Mouse (Mus musculus): ENCODE measurements around the gene Creg1. TPM values are rescaled to one million over a fixed set of nuclear protein-coding genes. Genes with fewer than 3 reads are reported as not detected.
"Not testable (repeated sequence)": the region's sequence is repeated elsewhere in the genome, so short reads cannot be mapped to it uniquely, and the experiment has no call there.

Gene Creg1
- polyA plus RNA-seq, 1 experiment from 2014 or later = 101 TPM

DNA sequence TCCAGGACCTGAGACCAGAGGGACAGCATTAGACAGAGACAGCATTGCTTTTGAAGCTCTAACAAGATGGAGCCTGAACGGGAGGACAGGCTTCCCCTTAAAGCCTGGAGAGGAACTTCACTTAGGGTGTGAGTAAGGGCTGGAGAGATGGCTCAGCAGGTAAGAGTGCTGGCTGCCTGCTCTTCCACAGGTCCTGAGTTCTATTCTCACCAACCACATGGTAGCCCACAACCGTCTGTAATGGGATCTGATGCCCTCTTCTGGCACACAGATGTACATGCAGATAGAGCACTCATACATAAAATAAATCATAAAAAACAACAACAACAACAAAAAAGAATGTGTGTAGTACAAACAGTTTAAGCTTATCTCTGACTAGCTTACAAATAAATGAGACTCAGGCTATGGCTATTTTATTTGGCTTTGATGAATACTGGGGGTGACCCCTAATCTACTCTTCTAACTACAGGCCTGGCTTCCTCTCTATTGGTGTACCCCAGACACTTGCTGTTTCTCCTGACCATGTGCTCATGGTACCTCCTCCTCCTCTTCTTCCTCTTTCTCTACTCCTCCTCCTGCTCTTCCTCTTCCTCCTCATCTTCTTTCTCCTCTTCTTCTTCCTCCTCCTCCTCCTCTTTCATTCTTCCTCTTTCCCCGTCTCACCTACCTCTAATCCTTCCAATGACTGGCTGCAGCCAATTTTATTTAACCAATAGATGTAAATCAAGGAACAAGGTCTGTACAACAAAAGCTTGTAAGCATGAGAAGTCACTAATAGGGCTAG, 1.8 kb upstream of the Creg1 start:
- no peaks in the 10 kb centered on the region for H3K9me3 ChIP-seq
- ATAC-seq = no peak
- H3K9ac ChIP-seq = no peak overlapping the region
- H3K27me3 ChIP-seq (replicated peaks) = no peaks in the 10 kb centered on the region
- WGBS = 84% methylated on average over 3 of the region's 3 CpGs
- H3K4me1 ChIP-seq (replicated peaks) = peaks cover 8% of the 10 kb centered on the region; the same call in 1 of the 2 replicates
- no peak overlapping the region for H3K4me2 ChIP-seq (replicated peaks)
- no peaks in the 10 kb centered on the region for H3K36me3 ChIP-seq
- H3K4me3 ChIP-seq (replicated peaks) = no peak overlapping the region
- no peak overlapping the region for H3K27ac ChIP-seq

DNA sequence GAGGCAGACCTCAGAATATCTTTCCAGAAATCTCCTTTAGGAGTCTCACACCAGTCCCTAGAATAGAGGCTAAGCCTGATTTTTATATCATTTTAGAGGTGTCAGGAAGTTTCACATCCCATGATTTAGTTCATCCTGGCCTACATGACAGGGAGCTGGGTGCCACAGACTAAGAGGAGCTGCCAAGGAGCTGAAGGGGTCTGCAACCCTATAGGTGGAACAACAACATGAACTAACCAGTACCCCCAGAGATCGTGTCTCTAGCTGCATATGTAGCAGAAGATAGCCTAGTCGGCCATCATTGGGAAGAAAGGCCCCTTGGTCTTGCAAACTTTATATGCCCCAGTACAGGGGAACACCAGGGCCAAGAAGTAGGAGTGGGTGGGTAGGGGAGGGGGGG, 1.0 kb upstream of the Creg1 start:
- 63% methylated on average over 2 of the region's 2 CpGs for WGBS
- H3K36me3 ChIP-seq; H3K9me3 ChIP-seq; H3K27ac ChIP-seq; H3K27me3 ChIP-seq (replicated peaks); H3K4me3 ChIP-seq (replicated peaks); H3K9ac ChIP-seq; H3K4me1 ChIP-seq (replicated peaks); ATAC-seq; H3K4me2 ChIP-seq (replicated peaks): not testable (repeated sequence)

GRCm38 (mm10) chr1:165762914-165763634, 472 bp upstream of the Creg1 start:
- Histone ChIP-seq H3K4me2 (replicated peaks) (peak overlapping the region; percentile 79), H3K4me3 (replicated peaks) (peak overlapping the region; percentile 85), H3K27me3 (replicated peaks) (no peaks in the 10 kb centered on the region), H3K36me3 (no peaks in the 10 kb centered on the region), H3K9ac (no peak overlapping the region), H3K27ac (no peak overlapping the region), H3K4me1 (replicated peaks) (peaks cover 8% of the 10 kb centered on the region; the same call in 1 of the 2 replicates), H3K9me3 (no peaks in the 10 kb centered on the region)
- WGBS = 23% methylated on average over 14 of the region's 14 CpGs
- ATAC-seq = peak; percentile 44

DNA sequence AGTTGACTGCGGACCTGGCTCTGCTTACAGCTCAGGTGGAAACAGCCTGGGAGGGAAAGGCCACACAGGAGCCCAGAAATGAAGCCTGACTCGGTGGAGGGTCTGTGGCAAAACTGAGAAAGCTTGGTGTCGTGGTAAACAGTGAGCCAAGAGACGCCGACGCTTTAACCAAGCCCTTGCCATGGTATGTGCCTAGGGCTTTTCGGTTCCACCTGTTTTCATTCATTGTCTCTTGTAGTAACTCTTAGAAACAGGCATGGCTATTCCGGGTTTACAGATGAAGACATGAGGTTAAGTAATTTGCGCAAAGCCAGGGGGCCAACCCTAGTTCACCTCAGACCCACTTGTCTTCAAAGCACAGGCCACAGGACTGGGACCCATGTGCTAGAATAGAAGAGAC, 1.0 kb downstream of the Creg1 start:
- Histone ChIP-seq H3K4me2 (replicated peaks) (peak overlapping the region; percentile 79), H3K4me1 (replicated peaks) (peaks cover 8% of the 10 kb centered on the region; the same call in 1 of the 2 replicates), H3K4me3 (replicated peaks) (peak overlapping the region; percentile 85), H3K27me3 (replicated peaks) (no peaks in the 10 kb centered on the region), H3K9ac (peak overlapping the region; percentile 80), H3K36me3 (no peaks in the 10 kb centered on the region), H3K9me3 (no peaks in the 10 kb centered on the region), H3K27ac (no peak overlapping the region; the same call in 1 of the 2 replicates)
- 48% methylated on average over 9 of the region's 9 CpGs for WGBS
- no peak for ATAC-seq

DNA sequence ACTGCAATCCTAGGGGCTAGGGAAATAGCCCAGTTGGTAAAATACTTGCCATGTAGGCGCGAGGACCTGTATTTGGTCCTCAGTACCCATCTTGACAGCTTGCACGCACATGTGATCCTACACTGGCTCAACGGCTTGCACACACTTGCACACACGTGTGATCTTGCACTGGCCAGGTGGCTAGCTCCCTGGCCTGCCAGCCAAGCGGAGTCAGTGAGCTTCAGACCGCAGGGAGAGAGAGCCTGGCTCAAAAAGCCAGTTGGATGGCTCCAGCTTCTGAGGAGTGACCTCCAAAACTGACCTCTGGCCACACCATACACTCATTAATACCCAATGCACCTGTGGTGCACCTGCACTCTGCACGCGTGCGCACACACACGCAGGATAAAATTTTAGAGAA, 1.5 kb downstream of the Creg1 start:
- Histone ChIP-seq H3K4me2 (replicated peaks) (peak overlapping the region; percentile 79), H3K27me3 (replicated peaks) (no peaks in the 10 kb centered on the region), H3K9ac (no peak overlapping the region), H3K36me3 (no peaks in the 10 kb centered on the region), H3K4me1 (replicated peaks) (peaks cover 8% of the 10 kb centered on the region; the same call in 1 of the 2 replicates), H3K4me3 (replicated peaks) (0 out of 2 replicates have a peak overlapping the region, but pooled peaks have one; percentile 85), H3K27ac (no peak overlapping the region), H3K9me3 (no peaks in the 10 kb centered on the region)
- WGBS = 88% methylated on average over 11 of the region's 11 CpGs
- ATAC-seq = no peak

GRCm38 (mm10) chr1:165765651-165766294, 2.2 kb downstream of the Creg1 start:
- Histone ChIP-seq H3K4me2 (replicated peaks) (0 out of 2 replicates have a peak overlapping the region, but pooled peaks have one; percentile 0), H3K36me3 (0 out of 2 replicates have a peak, but pooled peaks cover 2% of the 10 kb centered on the region), H3K27ac (no peak overlapping the region), H3K4me1 (replicated peaks) (peaks cover 8% of the 10 kb centered on the region; the same call in 1 of the 2 replicates), H3K9me3 (no peaks in the 10 kb centered on the region), H3K9ac (no peak overlapping the region), H3K27me3 (replicated peaks) (no peaks in the 10 kb centered on the region), H3K4me3 (replicated peaks) (no peak overlapping the region)
- ATAC-seq = no peak
- WGBS = 89% methylated on average over 17 of the region's 17 CpGs

DNA sequence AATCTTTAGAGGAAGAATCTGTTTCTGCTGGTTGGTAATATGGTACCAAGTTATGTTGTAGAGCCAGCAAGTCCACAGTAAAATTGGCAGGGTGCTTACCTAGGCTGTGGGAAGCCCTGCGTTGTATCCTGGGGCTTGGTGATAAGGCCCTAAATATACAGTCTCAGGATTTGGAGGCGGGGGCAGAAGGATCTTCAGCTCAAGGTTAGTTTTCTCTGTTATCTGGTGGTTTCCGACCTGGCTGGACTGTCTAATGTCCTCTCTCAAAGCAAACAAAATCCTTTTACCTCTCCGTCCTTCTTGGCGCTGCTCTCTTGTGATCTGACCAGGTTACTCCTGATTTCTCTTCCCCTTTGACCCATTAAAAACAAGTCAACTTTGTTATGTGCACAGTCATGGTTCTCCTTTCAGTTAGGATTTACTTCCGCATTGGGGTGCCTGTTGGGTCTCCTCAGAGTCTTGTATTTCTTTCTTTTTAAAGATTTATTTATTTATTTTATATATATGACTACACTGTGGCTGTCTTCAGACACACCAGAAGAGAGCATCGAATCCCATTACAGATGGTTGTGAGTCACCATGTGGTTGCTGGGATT, 2.8 kb downstream of the Creg1 start:
- 85% methylated on average over 7 of the region's 7 CpGs for WGBS
- Histone ChIP-seq H3K27me3 (replicated peaks) (no peaks in the 10 kb centered on the region), H3K4me3 (replicated peaks) (no peak overlapping the region), H3K9ac (no peak overlapping the region), H3K4me2 (replicated peaks) (no peak overlapping the region), H3K27ac (no peak overlapping the region), H3K9me3 (no peaks in the 10 kb centered on the region), H3K36me3 (0 out of 2 replicates have a peak, but pooled peaks cover 3% of the 10 kb centered on the region), H3K4me1 (replicated peaks) (peaks cover 12% of the 10 kb centered on the region)
- ATAC-seq = no peak

GRCm38 (mm10) chr1:165768894-165769512, 5.5 kb downstream of the Creg1 start:
- WGBS = 82% methylated on average over 9 of the region's 9 CpGs
- ATAC-seq = no peak
- Histone ChIP-seq H3K27me3 (replicated peaks) (no peaks in the 10 kb centered on the region), H3K9me3 (no peaks in the 10 kb centered on the region), H3K36me3 (0 out of 2 replicates have a peak, but pooled peaks cover 3% of the 10 kb centered on the region), H3K9ac (no peak overlapping the region), H3K27ac (no peak overlapping the region), H3K4me2 (replicated peaks) (no peak overlapping the region), H3K4me1 (replicated peaks) (peaks cover 18% of the 10 kb centered on the region), H3K4me3 (replicated peaks) (no peak overlapping the region)

DNA sequence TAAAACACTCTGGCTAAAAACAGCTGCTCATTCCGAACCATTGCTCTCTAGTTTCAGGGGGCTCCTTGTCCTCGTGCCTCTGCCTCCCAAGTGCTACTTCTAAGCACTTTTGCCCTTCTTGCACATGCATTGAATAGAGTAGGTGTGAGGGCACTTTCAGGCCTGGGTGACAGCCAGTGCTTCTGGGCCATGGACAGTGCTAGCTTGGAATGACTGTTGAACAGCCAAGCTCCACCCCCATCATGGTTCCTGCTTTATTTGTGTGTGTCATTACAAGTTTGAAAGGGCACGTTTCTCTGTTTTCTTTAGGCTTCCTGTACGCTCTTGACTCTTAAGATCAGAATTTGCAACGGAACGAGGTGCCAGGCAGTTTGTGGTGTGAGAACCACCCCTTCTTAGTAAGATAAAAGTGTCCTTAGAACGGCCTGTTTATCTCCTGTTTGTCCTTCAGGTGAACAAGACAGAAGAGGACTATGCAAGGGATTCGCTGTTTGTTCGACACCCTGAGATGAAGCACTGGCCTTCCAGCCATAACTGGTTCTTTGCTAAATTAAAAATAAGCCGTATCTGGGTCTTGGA, 6.7 kb downstream of the Creg1 start:
- no peak overlapping the region for H3K4me2 ChIP-seq (replicated peaks)
- peaks cover 14% of the 10 kb centered on the region for H3K4me1 ChIP-seq (replicated peaks)
- no peaks in the 10 kb centered on the region for H3K27me3 ChIP-seq (replicated peaks)
- H3K27ac ChIP-seq = no peak overlapping the region
- no peak overlapping the region for H3K4me3 ChIP-seq (replicated peaks)
- 0 out of 2 replicates have a peak, but pooled peaks cover 3% of the 10 kb centered on the region for H3K36me3 ChIP-seq
- no peaks in the 10 kb centered on the region for H3K9me3 ChIP-seq
- no peak for ATAC-seq
- 84% methylated on average over 10 of the region's 10 CpGs for WGBS
- no peak overlapping the region for H3K9ac ChIP-seq

DNA sequence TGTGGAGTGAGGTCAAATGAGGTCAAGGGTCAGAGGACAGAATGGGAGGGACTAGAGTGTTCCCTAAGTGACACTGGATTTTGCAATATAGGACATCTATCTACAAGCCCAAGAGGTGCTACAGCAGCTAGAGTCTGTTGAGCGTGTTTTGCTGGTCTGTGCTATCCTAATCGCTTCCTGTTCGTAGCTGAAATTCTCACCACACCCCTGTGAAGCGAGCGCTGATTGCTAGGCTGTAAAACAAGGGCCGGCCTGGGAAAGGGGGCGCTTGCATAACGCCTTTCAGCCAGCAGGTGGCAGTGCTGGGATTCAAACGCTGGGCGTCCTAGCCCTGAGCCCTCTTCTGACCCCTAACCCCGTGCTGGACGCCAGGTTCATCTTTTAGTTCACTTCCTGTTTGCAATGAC, 7.9 kb downstream of the Creg1 start:
- Histone ChIP-seq H3K4me3 (replicated peaks) (no peak overlapping the region; the same call in 1 of the 2 replicates), H3K27ac (no peak overlapping the region), H3K36me3 (0 out of 2 replicates have a peak, but pooled peaks cover 3% of the 10 kb centered on the region), H3K9ac (no peak overlapping the region), H3K9me3 (no peaks in the 10 kb centered on the region), H3K4me2 (replicated peaks) (peak overlapping the region; percentile 34; the same call in 1 of the 2 replicates), H3K27me3 (replicated peaks) (no peaks in the 10 kb centered on the region), H3K4me1 (replicated peaks) (peaks cover 14% of the 10 kb centered on the region)
- WGBS = 1% methylated on average over 12 of the region's 12 CpGs
- peak; percentile 93 for ATAC-seq

DNA sequence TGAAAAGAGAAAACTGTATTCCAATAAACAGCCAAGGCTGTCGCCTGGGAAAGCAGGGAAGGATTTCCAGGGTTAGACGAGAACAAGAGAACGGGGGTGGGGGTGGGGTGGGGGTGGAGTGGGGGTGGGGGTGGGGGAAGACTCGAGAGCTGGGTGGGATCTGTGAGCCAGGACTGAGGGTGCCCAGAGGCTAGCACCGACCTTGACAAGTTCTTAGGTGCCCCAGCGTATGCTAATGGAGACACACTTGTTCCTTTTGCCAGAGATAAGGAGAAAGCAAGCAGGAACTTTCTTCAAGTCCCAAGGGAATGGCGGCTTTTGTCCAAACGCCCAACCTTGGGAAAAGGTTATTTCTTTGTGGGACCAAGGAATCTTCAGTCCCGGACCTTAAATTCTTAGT, 8.5 kb downstream of the Creg1 start:
- Histone ChIP-seq H3K4me2 (replicated peaks) (peak overlapping the region; percentile 34; the same call in 1 of the 2 replicates), H3K27me3 (replicated peaks) (no peaks in the 10 kb centered on the region), H3K9ac (no peak overlapping the region), H3K4me1 (replicated peaks) (peaks cover 14% of the 10 kb centered on the region), H3K27ac (no peak overlapping the region), H3K4me3 (replicated peaks) (no peak overlapping the region; the same call in 1 of the 2 replicates), H3K36me3 (0 out of 2 replicates have a peak, but pooled peaks cover 3% of the 10 kb centered on the region), H3K9me3 (no peaks in the 10 kb centered on the region)
- WGBS = 50% methylated on average over 9 of the region's 9 CpGs
- 0 out of 2 replicates have a peak, but pooled peaks have one; percentile 15 for ATAC-seq

All from intestine, embryonic 15.5 days (tissue).